Mouse (Mus musculus): ENCODE results near the gene Guca1a. TPM values are rescaled to one million over a fixed set of nuclear protein-coding genes. Genes with fewer than 3 reads are reported as not detected.

The Guca1a gene
- polyA plus RNA-seq (2016; fragmentation: Nextera tagmentation; extraction: Ambion mirVana), result 0.71 and 1.5 TPM in 2 replicates

- H3K36me3 ChIP-seq, result no peaks in the 10 kb centered on the region
- H3K4me1 ChIP-seq, result 0 out of 2 replicates have a peak, but pooled peaks cover 2% of the 10 kb centered on the region
- no peak within 1 kb of the TSS for H3K4me3 ChIP-seq
- H3K27ac ChIP-seq, result no peak within 1 kb of the TSS
- no peak within 1 kb of the TSS for H3K4me2 ChIP-seq (replicated peaks)
- H3K9ac ChIP-seq, result no peak within 1 kb of the TSS
- no peaks in the 10 kb centered on the region for H3K9me3 ChIP-seq
- ATAC-seq (ENCODE audit: insufficient number of reproducible peaks, insufficient read depth, low FRiP score, low TSS enrichment), result no peak
- WGBS, result 36% methylated on average over 10 of the region's 10 CpGs
- H3K27me3 ChIP-seq, result peaks cover 25% of the 10 kb centered on the region
These were observed at the start of gene Guca1a for GRCm38 (mm10) chr17:47400451-47400850. Gene Guca1a, minus strand, starts transcription at chr17:47400584.

GRCm38 (mm10) chr17:47449432-47449831, 49.0 kb upstream of the Guca1a start:
- no peak overlapping the region for H3K27ac ChIP-seq
- H3K9ac ChIP-seq, result no peak overlapping the region
- H3K4me1 ChIP-seq, result peaks cover 21% of the 10 kb centered on the region; the same call in 1 of the 2 replicates
- no peak overlapping the region for H3K4me3 ChIP-seq
- no peak overlapping the region for H3K4me2 ChIP-seq (replicated peaks)
- H3K36me3 ChIP-seq, result no peaks in the 10 kb centered on the region
- 62% methylated on average over 5 of the region's 5 CpGs for WGBS
- ATAC-seq (ENCODE audit: insufficient number of reproducible peaks, insufficient read depth, low FRiP score, low TSS enrichment), result no peak
- H3K27me3 ChIP-seq, result no peaks in the 10 kb centered on the region
- no peaks in the 10 kb centered on the region for H3K9me3 ChIP-seq

GRCm38 (mm10) chr17:47448523-47449372, 48.4 kb upstream of the Guca1a start:
- Histone ChIP-seq H3K9me3 (no peaks in the 10 kb centered on the region), H3K4me1 (peaks cover 21% of the 10 kb centered on the region; the same call in 1 of the 2 replicates), H3K27me3 (no peaks in the 10 kb centered on the region), H3K4me3 (no peak overlapping the region), H3K9ac (no peak overlapping the region), H3K36me3 (no peaks in the 10 kb centered on the region), H3K27ac (no peak overlapping the region), H3K4me2 (replicated peaks) (no peak overlapping the region)
- no peak for ATAC-seq (ENCODE audit: insufficient number of reproducible peaks, insufficient read depth, low FRiP score, low TSS enrichment)
- 37% methylated on average over 8 of the region's 8 CpGs for WGBS

- no peak for ATAC-seq (ENCODE audit: insufficient number of reproducible peaks, insufficient read depth, low FRiP score, low TSS enrichment)
- 89% methylated on average over 11 of the region's 11 CpGs for WGBS
- H3K9me3 ChIP-seq, result no peaks in the 10 kb centered on the region
- no peak overlapping the region for H3K4me3 ChIP-seq
- H3K4me2 ChIP-seq (replicated peaks), result no peak overlapping the region
- H3K4me1 ChIP-seq, result peaks cover 21% of the 10 kb centered on the region; the same call in 1 of the 2 replicates
- no peaks in the 10 kb centered on the region for H3K27me3 ChIP-seq
- H3K27ac ChIP-seq, result no peak overlapping the region
- H3K9ac ChIP-seq, result no peak overlapping the region
- no peaks in the 10 kb centered on the region for H3K36me3 ChIP-seq
These were observed 46.2 kb upstream of the Guca1a start for GRCm38 (mm10) chr17:47446561-47446960.

GRCm38 (mm10) chr17:47446025-47446424, 45.6 kb upstream of the Guca1a start:
- Histone ChIP-seq H3K27ac (no peak overlapping the region), H3K4me2 (replicated peaks) (no peak overlapping the region), H3K4me3 (no peak overlapping the region), H3K27me3 (no peaks in the 10 kb centered on the region), H3K9ac (no peak overlapping the region), H3K36me3 (no peaks in the 10 kb centered on the region), H3K9me3 (no peaks in the 10 kb centered on the region), H3K4me1 (peaks cover 21% of the 10 kb centered on the region; the same call in 1 of the 2 replicates)
- ATAC-seq (ENCODE audit: insufficient number of reproducible peaks, insufficient read depth, low FRiP score, low TSS enrichment), result no peak
- WGBS, result 80% methylated on average over 9 of the region's 9 CpGs

- Histone ChIP-seq H3K36me3 (no peaks in the 10 kb centered on the region), H3K4me3 (no peak overlapping the region), H3K9ac (no peak overlapping the region), H3K9me3 (no peaks in the 10 kb centered on the region), H3K4me2 (replicated peaks) (no peak overlapping the region), H3K4me1 (peaks cover 25% of the 10 kb centered on the region; the same call in 1 of the 2 replicates), H3K27ac (no peak overlapping the region), H3K27me3 (no peaks in the 10 kb centered on the region)
- no peak for ATAC-seq (ENCODE audit: insufficient number of reproducible peaks, insufficient read depth, low FRiP score, low TSS enrichment)
- WGBS, result 71% methylated on average over 11 of the region's 11 CpGs
These were observed 45.1 kb upstream of the Guca1a start for GRCm38 (mm10) chr17:47445518-47445917.

GRCm38 (mm10) chr17:47444113-47444512, 43.7 kb upstream of the Guca1a start:
- WGBS, result 70% methylated on average over 6 of the region's 6 CpGs
- Histone ChIP-seq H3K36me3 (no peaks in the 10 kb centered on the region), H3K9me3 (no peaks in the 10 kb centered on the region), H3K4me1 (peaks cover 17% of the 10 kb centered on the region; the same call in 1 of the 2 replicates), H3K4me3 (no peak overlapping the region), H3K27me3 (peaks cover 5% of the 10 kb centered on the region), H3K9ac (no peak overlapping the region), H3K27ac (no peak overlapping the region), H3K4me2 (replicated peaks) (no peak overlapping the region)
- no peak for ATAC-seq (ENCODE audit: insufficient number of reproducible peaks, insufficient read depth, low FRiP score, low TSS enrichment)

- no peak overlapping the region for H3K9ac ChIP-seq
- no peak overlapping the region for H3K27ac ChIP-seq
- 73% methylated on average over 3 of the region's 3 CpGs for WGBS
- H3K4me2 ChIP-seq (replicated peaks), result no peak overlapping the region
- H3K9me3 ChIP-seq, result no peaks in the 10 kb centered on the region
- peaks cover 9% of the 10 kb centered on the region; the same call in 1 of the 2 replicates for H3K4me1 ChIP-seq
- no peak overlapping the region for H3K4me3 ChIP-seq
- no peaks in the 10 kb centered on the region for H3K36me3 ChIP-seq
- no peak for ATAC-seq (ENCODE audit: insufficient number of reproducible peaks, insufficient read depth, low FRiP score, low TSS enrichment)
- peaks cover 24% of the 10 kb centered on the region for H3K27me3 ChIP-seq
These were observed 41.9 kb upstream of the Guca1a start for GRCm38 (mm10) chr17:47442271-47442670.

GRCm38 (mm10) chr17:47441296-47442051, 41.1 kb upstream of the Guca1a start:
- H3K27me3 ChIP-seq, result peaks cover 32% of the 10 kb centered on the region
- 55% methylated on average over 19 of the region's 19 CpGs for WGBS
- H3K4me1 ChIP-seq, result peaks cover 13% of the 10 kb centered on the region
- no peak overlapping the region for H3K27ac ChIP-seq
- no peak overlapping the region for H3K4me2 ChIP-seq (replicated peaks)
- ATAC-seq (ENCODE audit: insufficient number of reproducible peaks, insufficient read depth, low FRiP score, low TSS enrichment), result no peak
- no peaks in the 10 kb centered on the region for H3K36me3 ChIP-seq
- H3K9ac ChIP-seq, result no peak overlapping the region
- H3K4me3 ChIP-seq, result no peak overlapping the region
- H3K9me3 ChIP-seq, result no peaks in the 10 kb centered on the region

- WGBS, result 11% methylated on average over 9 of the region's 9 CpGs
- ATAC-seq (ENCODE audit: insufficient number of reproducible peaks, insufficient read depth, low FRiP score, low TSS enrichment), result no peak
- Histone ChIP-seq H3K4me2 (replicated peaks) (no peak overlapping the region), H3K9me3 (no peaks in the 10 kb centered on the region), H3K36me3 (no peaks in the 10 kb centered on the region), H3K4me1 (peaks cover 15% of the 10 kb centered on the region), H3K27ac (no peak overlapping the region), H3K4me3 (no peak overlapping the region), H3K9ac (no peak overlapping the region), H3K27me3 (peaks cover 39% of the 10 kb centered on the region)
These were observed 40.0 kb upstream of the Guca1a start for GRCm38 (mm10) chr17:47440359-47440890.

- peaks cover 15% of the 10 kb centered on the region for H3K4me1 ChIP-seq
These were observed 39.1 kb upstream of the Guca1a start for GRCm38 (mm10) chr17:47439396-47440028.

More at GRCm38 (mm10) chr17:47439396-47440028, 39.1 kb upstream of the Guca1a start:
- Histone ChIP-seq H3K9ac (no peak overlapping the region), H3K27ac (no peak overlapping the region), H3K36me3 (no peaks in the 10 kb centered on the region), H3K27me3 (peaks cover 39% of the 10 kb centered on the region), H3K4me2 (replicated peaks) (no peak overlapping the region), H3K9me3 (no peaks in the 10 kb centered on the region), H3K4me3 (no peak overlapping the region)
- no peak for ATAC-seq (ENCODE audit: insufficient number of reproducible peaks, insufficient read depth, low FRiP score, low TSS enrichment)
- 39% methylated on average over 9 of the region's 9 CpGs for WGBS
